Mouse (Mus musculus): ENCODE data around the gene Nfib. TPM values are rescaled to one million over a fixed set of nuclear protein-coding genes. Genes with fewer than 3 reads are reported as not detected.

Nfib gene
- total and polyA plus RNA-seq, 2 experiments = 16.4 to 50.0 TPM

DNA sequence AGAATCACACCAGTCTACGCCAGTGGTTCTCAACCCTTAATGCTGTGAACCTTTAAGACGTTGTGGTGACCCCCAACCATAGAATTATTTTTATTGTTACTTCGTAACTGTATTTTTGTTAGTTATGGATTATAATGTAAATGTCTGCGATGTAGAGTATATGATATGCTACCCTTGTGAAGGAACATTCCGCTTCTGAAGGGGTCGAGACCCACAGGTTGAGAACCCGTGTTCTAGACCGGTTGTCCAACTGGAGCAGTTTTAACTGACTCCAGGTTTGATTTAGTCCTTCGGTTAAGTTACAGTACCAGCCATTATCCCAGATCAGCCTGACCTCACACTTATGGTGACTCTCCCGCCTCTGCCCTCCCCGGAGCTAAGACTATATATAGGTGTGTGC is 70.4 kb downstream of the Nfib start:
- WGBS = 91% methylated on average over 11 of the region's 11 CpGs
- no peak for DNase-seq (ENCODE audit: extremely low read depth, low read depth, low spot score)
- Histone ChIP-seq H3K27ac (replicated peaks; ENCODE audit: insufficient read depth, low read depth, low read length) (no peak overlapping the region), H3K4me1 (ENCODE audit: control insufficient read depth, insufficient read depth, low read length) (no peaks in the 10 kb centered on the region), H3K9ac (ENCODE audit: low read depth, low read length) (no peak overlapping the region), H3K36me3 (ENCODE audit: control insufficient read depth, insufficient read depth, low read length) (no peaks in the 10 kb centered on the region), H3K4me3 (ENCODE audit: insufficient read depth, low read depth, low read length) (no peak overlapping the region), H3K27me3 (ENCODE audit: control insufficient read depth, insufficient read depth, low read length) (no peaks in the 10 kb centered on the region), H3K79me2 (ENCODE audit: control insufficient read depth, insufficient read depth, low read length) (no peaks in the 10 kb centered on the region)
- no peak for TF ChIP-seq POLR2A (IDR thresholded peaks at IDR 0.05; ENCODE audit: extremely low read depth, insufficient read depth, low read length)
- TF ChIP-seq CTCF (IDR thresholded peaks at IDR 0.05; ENCODE audit: low read depth, low read length) = no peak

GRCm38 (mm10) chr4:82634365-82634764 is 71.2 kb downstream of the Nfib start:
- no peaks in the 10 kb centered on the region for H3K4me1 ChIP-seq (ENCODE audit: control insufficient read depth, insufficient read depth, low read length)
- H3K9ac ChIP-seq (ENCODE audit: low read depth, low read length) = no peak overlapping the region
- no peak for TF ChIP-seq CTCF (IDR thresholded peaks at IDR 0.05; ENCODE audit: low read depth, low read length)
- no peak for TF ChIP-seq POLR2A (IDR thresholded peaks at IDR 0.05; ENCODE audit: extremely low read depth, insufficient read depth, low read length)
- H3K27ac ChIP-seq (replicated peaks; ENCODE audit: insufficient read depth, low read depth, low read length) = no peak overlapping the region
- no peaks in the 10 kb centered on the region for H3K36me3 ChIP-seq (ENCODE audit: control insufficient read depth, insufficient read depth, low read length)
- 84% methylated on average over 7 of the region's 7 CpGs for WGBS
- no peaks in the 10 kb centered on the region for H3K79me2 ChIP-seq (ENCODE audit: control insufficient read depth, insufficient read depth, low read length)
- H3K4me3 ChIP-seq (ENCODE audit: insufficient read depth, low read depth, low read length) = no peak overlapping the region
- no peak for DNase-seq (ENCODE audit: extremely low read depth, low read depth, low spot score)
- H3K27me3 ChIP-seq (ENCODE audit: control insufficient read depth, insufficient read depth, low read length) = no peaks in the 10 kb centered on the region

DNA sequence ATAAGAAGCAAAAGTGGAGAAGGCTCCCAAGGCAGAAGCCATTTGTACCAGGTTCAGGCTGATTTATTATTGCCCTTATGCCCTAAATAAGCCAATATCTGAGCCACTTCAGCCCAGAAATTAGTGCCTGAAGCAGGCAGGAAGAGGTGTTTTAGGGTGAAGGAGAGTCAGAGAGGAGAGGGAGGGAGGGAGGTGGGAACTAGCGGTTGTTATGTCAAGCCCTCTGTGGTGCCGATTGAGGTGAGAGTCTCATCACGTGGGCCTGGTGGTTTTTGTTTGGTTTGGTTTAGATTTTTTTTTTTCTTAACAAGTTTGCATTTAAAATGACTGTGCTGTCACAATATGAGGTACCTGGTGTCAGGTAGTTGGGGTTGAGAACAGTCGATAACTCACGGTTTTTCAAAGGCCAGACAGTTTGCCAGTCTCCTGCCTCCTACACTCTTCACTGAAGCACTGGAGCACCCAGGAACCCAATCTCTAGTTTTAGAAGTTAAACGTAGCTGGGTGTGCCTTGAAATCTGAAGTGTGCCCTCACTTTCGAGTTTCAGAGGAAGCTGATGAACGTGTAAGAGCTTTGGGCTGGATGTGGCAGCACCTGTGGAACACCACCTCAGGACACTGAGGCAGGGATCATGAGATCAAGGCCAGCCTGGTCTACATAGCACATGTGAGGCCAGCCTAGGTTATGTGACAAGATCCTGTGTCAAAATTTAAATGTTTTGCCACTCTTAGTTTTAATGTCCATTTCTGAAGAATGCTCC is 81.1 kb downstream of the Nfib start:
- no peak overlapping the region for H3K27ac ChIP-seq (replicated peaks; ENCODE audit: insufficient read depth, low read depth, low read length)
- H3K36me3 ChIP-seq (ENCODE audit: control insufficient read depth, insufficient read depth, low read length) = no peaks in the 10 kb centered on the region
- TF ChIP-seq POLR2A (IDR thresholded peaks at IDR 0.05; ENCODE audit: extremely low read depth, insufficient read depth, low read length) = no peak
- TF ChIP-seq CTCF (IDR thresholded peaks at IDR 0.05; ENCODE audit: low read depth, low read length) = no peak
- H3K79me2 ChIP-seq (ENCODE audit: control insufficient read depth, insufficient read depth, low read length) = no peaks in the 10 kb centered on the region
- no peak overlapping the region for H3K4me3 ChIP-seq (ENCODE audit: insufficient read depth, low read depth, low read length)
- no peak for DNase-seq (ENCODE audit: extremely low read depth, low read depth, low spot score)
- WGBS = 83% methylated on average over 8 of the region's 8 CpGs
- H3K27me3 ChIP-seq (ENCODE audit: control insufficient read depth, insufficient read depth, low read length) = no peaks in the 10 kb centered on the region
- peaks cover 5% of the 10 kb centered on the region for H3K4me1 ChIP-seq (ENCODE audit: control insufficient read depth, insufficient read depth, low read length)
- no peak overlapping the region for H3K9ac ChIP-seq (ENCODE audit: low read depth, low read length)

GRCm38 (mm10) chr4:82623835-82624234 is 81.7 kb downstream of the Nfib start:
- Histone ChIP-seq H3K36me3 (ENCODE audit: control insufficient read depth, insufficient read depth, low read length) (no peaks in the 10 kb centered on the region), H3K79me2 (ENCODE audit: control insufficient read depth, insufficient read depth, low read length) (no peaks in the 10 kb centered on the region), H3K9ac (ENCODE audit: low read depth, low read length) (no peak overlapping the region), H3K27ac (replicated peaks; ENCODE audit: insufficient read depth, low read depth, low read length) (no peak overlapping the region), H3K27me3 (ENCODE audit: control insufficient read depth, insufficient read depth, low read length) (no peaks in the 10 kb centered on the region), H3K4me3 (ENCODE audit: insufficient read depth, low read depth, low read length) (no peak overlapping the region), H3K4me1 (ENCODE audit: control insufficient read depth, insufficient read depth, low read length) (peaks cover 5% of the 10 kb centered on the region)
- TF ChIP-seq CTCF (IDR thresholded peaks at IDR 0.05; ENCODE audit: low read depth, low read length) = no peak
- no peak for TF ChIP-seq POLR2A (IDR thresholded peaks at IDR 0.05; ENCODE audit: extremely low read depth, insufficient read depth, low read length)
- 85% methylated on average over 4 of the region's 4 CpGs for WGBS
- no peak for DNase-seq (ENCODE audit: extremely low read depth, low read depth, low spot score)

DNA sequence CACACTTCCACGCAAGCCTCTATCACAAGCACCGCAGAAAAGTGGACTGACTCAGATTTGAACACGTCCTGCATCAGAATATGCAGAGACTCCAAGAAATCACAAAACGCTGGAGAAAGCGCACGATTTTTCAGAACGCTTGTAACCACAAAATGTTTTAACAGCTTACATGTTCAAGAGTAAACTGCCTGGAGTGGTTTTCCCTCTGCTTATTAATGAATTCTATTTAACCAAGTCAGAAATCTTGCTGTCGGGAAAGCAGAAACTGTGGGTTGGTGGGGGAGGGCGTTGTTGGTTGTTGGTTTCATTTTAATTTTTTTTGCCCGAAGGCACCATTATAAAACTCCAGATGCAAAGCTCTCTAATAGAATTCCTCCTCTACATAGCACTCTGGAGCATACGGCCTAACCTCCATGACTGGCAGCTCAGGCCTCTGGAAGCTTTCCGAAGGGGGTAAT is 82.4 kb downstream of the Nfib start:
- no peak for DNase-seq (ENCODE audit: extremely low read depth, low read depth, low spot score)
- H3K36me3 ChIP-seq (ENCODE audit: control insufficient read depth, insufficient read depth, low read length) = no peaks in the 10 kb centered on the region
- H3K27ac ChIP-seq (replicated peaks; ENCODE audit: insufficient read depth, low read depth, low read length) = no peak overlapping the region
- peaks cover 5% of the 10 kb centered on the region for H3K4me1 ChIP-seq (ENCODE audit: control insufficient read depth, insufficient read depth, low read length)
- WGBS = 93% methylated on average over 12 of the region's 12 CpGs
- H3K9ac ChIP-seq (ENCODE audit: low read depth, low read length) = no peak overlapping the region
- no peaks in the 10 kb centered on the region for H3K27me3 ChIP-seq (ENCODE audit: control insufficient read depth, insufficient read depth, low read length)
- TF ChIP-seq POLR2A (IDR thresholded peaks at IDR 0.05; ENCODE audit: extremely low read depth, insufficient read depth, low read length) = no peak
- no peak for TF ChIP-seq CTCF (IDR thresholded peaks at IDR 0.05; ENCODE audit: low read depth, low read length)
- H3K79me2 ChIP-seq (ENCODE audit: control insufficient read depth, insufficient read depth, low read length) = no peaks in the 10 kb centered on the region
- H3K4me3 ChIP-seq (ENCODE audit: insufficient read depth, low read depth, low read length) = no peak overlapping the region

GRCm38 (mm10) chr4:82622321-82622836 is 83.2 kb downstream of the Nfib start:
- WGBS = 4% methylated on average over 3 of the region's 3 CpGs
- Histone ChIP-seq H3K4me3 (ENCODE audit: insufficient read depth, low read depth, low read length) (no peak overlapping the region), H3K27ac (replicated peaks; ENCODE audit: insufficient read depth, low read depth, low read length) (no peak overlapping the region), H3K4me1 (ENCODE audit: control insufficient read depth, insufficient read depth, low read length) (peaks cover 5% of the 10 kb centered on the region), H3K9ac (ENCODE audit: low read depth, low read length) (no peak overlapping the region), H3K79me2 (ENCODE audit: control insufficient read depth, insufficient read depth, low read length) (no peaks in the 10 kb centered on the region), H3K27me3 (ENCODE audit: control insufficient read depth, insufficient read depth, low read length) (no peaks in the 10 kb centered on the region), H3K36me3 (ENCODE audit: control insufficient read depth, insufficient read depth, low read length) (no peaks in the 10 kb centered on the region)
- TF ChIP-seq CTCF (IDR thresholded peaks at IDR 0.05; ENCODE audit: low read depth, low read length) (no peak), POLR2A (IDR thresholded peaks at IDR 0.05; ENCODE audit: extremely low read depth, insufficient read depth, low read length) (no peak)
- DNase-seq (ENCODE audit: extremely low read depth, low read depth, low spot score) = no peak

Measured in liver, adult 2 months (tissue).